Mouse (Mus musculus): ENCODE data around the gene Mpv17l. TPM values are rescaled to one million over a fixed set of nuclear protein-coding genes. Genes with fewer than 3 reads are reported as not detected.
"Not testable (repeated sequence)": the region's sequence is repeated elsewhere in the genome, so short reads cannot be mapped to it uniquely, and the experiment has no call there.

The Mpv17l gene
- polyA plus RNA-seq, 1 experiment, result 5.8 TPM

GRCm38 (mm10) chr16:13972051-13972450 lies 69.1 kb downstream of the Mpv17l start:
- Histone ChIP-seq H3K4me1 (ENCODE audit: control insufficient read depth, insufficient read depth, low read length) (no peaks in the 10 kb centered on the region), H3K4me3 (ENCODE audit: insufficient read depth, low read length) (no peak overlapping the region), H3K27ac (ENCODE audit: insufficient read depth, low read depth, low read length) (no peak overlapping the region)
- TF ChIP-seq POLR2A (IDR thresholded peaks at IDR 0.05; ENCODE audit: borderline replicate concordance, low read depth, low read length), result no peak
- no peak for TF ChIP-seq CTCF (IDR thresholded peaks at IDR 0.05; ENCODE audit: low read depth, low read length)

- not testable (repeated sequence) for H3K4me3 ChIP-seq (ENCODE audit: insufficient read depth, low read length)
Measured at GRCm38 (mm10) chr16:13976358-13976896, 73.5 kb downstream of the Mpv17l start.

GRCm38 (mm10) chr16:13977026-13977425 lies 74.1 kb downstream of the Mpv17l start:
- H3K27ac ChIP-seq (ENCODE audit: insufficient read depth, low read depth, low read length); H3K4me1 ChIP-seq (ENCODE audit: control insufficient read depth, insufficient read depth, low read length): not testable (repeated sequence)

More at GRCm38 (mm10) chr16:13976358-13976896, 73.5 kb downstream of the Mpv17l start:
- not testable (repeated sequence) for H3K4me1 ChIP-seq (ENCODE audit: control insufficient read depth, insufficient read depth, low read length); H3K27ac ChIP-seq (ENCODE audit: insufficient read depth, low read depth, low read length)

GRCm38 (mm10) chr16:13981726-13982125 lies 78.8 kb downstream of the Mpv17l start:
- not testable (repeated sequence) for H3K27ac ChIP-seq (ENCODE audit: insufficient read depth, low read depth, low read length); H3K4me3 ChIP-seq (ENCODE audit: insufficient read depth, low read length); H3K4me1 ChIP-seq (ENCODE audit: control insufficient read depth, insufficient read depth, low read length)

More at GRCm38 (mm10) chr16:13977026-13977425, 74.1 kb downstream of the Mpv17l start:
- H3K4me3 ChIP-seq (ENCODE audit: insufficient read depth, low read length), result not testable (repeated sequence)

GRCm38 (mm10) chr16:13983161-13983560 lies 80.2 kb downstream of the Mpv17l start:
- Histone ChIP-seq H3K4me1 (ENCODE audit: control insufficient read depth, insufficient read depth, low read length) (no peaks in the 10 kb centered on the region), H3K27ac (ENCODE audit: insufficient read depth, low read depth, low read length) (no peak overlapping the region)
- no peak for TF ChIP-seq POLR2A (IDR thresholded peaks at IDR 0.05; ENCODE audit: borderline replicate concordance, low read depth, low read length)
- TF ChIP-seq CTCF (IDR thresholded peaks at IDR 0.05; ENCODE audit: low read depth, low read length), result no peak

GRCm38 (mm10) chr16:13986197-13986573 lies 83.2 kb downstream of the Mpv17l start:
- no peak overlapping the region for H3K27ac ChIP-seq (ENCODE audit: insufficient read depth, low read depth, low read length)
- TF ChIP-seq POLR2A (IDR thresholded peaks at IDR 0.05; ENCODE audit: borderline replicate concordance, low read depth, low read length) (no peak), CTCF (IDR thresholded peaks at IDR 0.05; ENCODE audit: low read depth, low read length) (no peak)
- no peaks in the 10 kb centered on the region for H3K4me1 ChIP-seq (ENCODE audit: control insufficient read depth, insufficient read depth, low read length)
- no peak overlapping the region for H3K4me3 ChIP-seq (ENCODE audit: insufficient read depth, low read length)

More at GRCm38 (mm10) chr16:13983161-13983560, 80.2 kb downstream of the Mpv17l start:
- H3K4me3 ChIP-seq (ENCODE audit: insufficient read depth, low read length), result no peak overlapping the region

- no peak for TF ChIP-seq CTCF (IDR thresholded peaks at IDR 0.05; ENCODE audit: low read depth, low read length)
- no peak for TF ChIP-seq POLR2A (IDR thresholded peaks at IDR 0.05; ENCODE audit: borderline replicate concordance, low read depth, low read length)
- no peaks in the 10 kb centered on the region for H3K4me1 ChIP-seq (ENCODE audit: control insufficient read depth, insufficient read depth, low read length)
- no peak within 1 kb of the TSS for H3K27ac ChIP-seq (ENCODE audit: insufficient read depth, low read depth, low read length)
- H3K4me3 ChIP-seq (ENCODE audit: insufficient read depth, low read length), result peak within 1 kb of the TSS; percentile 47
Measured at GRCm38 (mm10) chr16:13986574-13987478, 83.9 kb downstream of the Mpv17l start, which contains the start of the genes 2900011O08Rik and Ifitm7. TSS of gene 2900011O08Rik (plus strand) at chr16:13986604. TSS of gene Ifitm7 (minus strand) at chr16:13986888.

GRCm38 (mm10) chr16:13992518-13993248 lies 89.7 kb downstream of the Mpv17l start:
- H3K4me3 ChIP-seq (ENCODE audit: insufficient read depth, low read length), result no peak overlapping the region
- H3K4me1 ChIP-seq (ENCODE audit: control insufficient read depth, insufficient read depth, low read length), result no peaks in the 10 kb centered on the region
- TF ChIP-seq POLR2A (IDR thresholded peaks at IDR 0.05; ENCODE audit: borderline replicate concordance, low read depth, low read length) (no peak), CTCF (IDR thresholded peaks at IDR 0.05; ENCODE audit: low read depth, low read length) (no peak)
- H3K27ac ChIP-seq (ENCODE audit: insufficient read depth, low read depth, low read length), result no peak overlapping the region

- Histone ChIP-seq H3K4me3 (ENCODE audit: insufficient read depth, low read length) (no peak overlapping the region), H3K4me1 (ENCODE audit: control insufficient read depth, insufficient read depth, low read length) (no peaks in the 10 kb centered on the region)
Measured at GRCm38 (mm10) chr16:13994076-13994475, 91.1 kb downstream of the Mpv17l start.

GRCm38 (mm10) chr16:13994502-13994901 lies 91.5 kb downstream of the Mpv17l start:
- TF ChIP-seq CTCF (IDR thresholded peaks at IDR 0.05; ENCODE audit: low read depth, low read length), result no peak
- no peak for TF ChIP-seq POLR2A (IDR thresholded peaks at IDR 0.05; ENCODE audit: borderline replicate concordance, low read depth, low read length)
- no peak overlapping the region for H3K27ac ChIP-seq (ENCODE audit: insufficient read depth, low read depth, low read length)

More at GRCm38 (mm10) chr16:13994076-13994475, 91.1 kb downstream of the Mpv17l start:
- H3K27ac ChIP-seq (ENCODE audit: insufficient read depth, low read depth, low read length), result no peak overlapping the region
- TF ChIP-seq CTCF (IDR thresholded peaks at IDR 0.05; ENCODE audit: low read depth, low read length) (no peak), POLR2A (IDR thresholded peaks at IDR 0.05; ENCODE audit: borderline replicate concordance, low read depth, low read length) (no peak)

More at GRCm38 (mm10) chr16:13994502-13994901, 91.5 kb downstream of the Mpv17l start:
- H3K4me3 ChIP-seq (ENCODE audit: insufficient read depth, low read length), result no peak overlapping the region
- no peaks in the 10 kb centered on the region for H3K4me1 ChIP-seq (ENCODE audit: control insufficient read depth, insufficient read depth, low read length)

Other genes with a start within 250 kb of the Mpv17l start
- 11.6 and 14.7 TPM in 2 replicates for gene Parn, start 235.0 kb upstream of the Mpv17l start, polyA plus RNA-seq (2012; ENCODE audit: insufficient read depth, insufficient read length, missing spikeins)
- gene Bfar, start 231.3 kb upstream of the Mpv17l start, polyA plus RNA-seq (2012; ENCODE audit: insufficient read depth, insufficient read length, missing spikeins), result 37.5 and 51.0 TPM in 2 replicates
- gene 3110001I22Rik, start 231.2 kb upstream of the Mpv17l start, polyA plus RNA-seq (2012; ENCODE audit: insufficient read depth, insufficient read length, missing spikeins), result 3.6 TPM in 2 replicates
- not detected in 2 replicates for gene Pla2g10, start 172.2 kb upstream of the Mpv17l start, polyA plus RNA-seq (2012; ENCODE audit: insufficient read depth, insufficient read length, missing spikeins)
- gene Rrn3, start 122.5 kb upstream of the Mpv17l start, polyA plus RNA-seq (2012; ENCODE audit: insufficient read depth, insufficient read length, missing spikeins), result 14.4 and 16.7 TPM in 2 replicates
- gene Ntan1, start 84.3 kb upstream of the Mpv17l start, polyA plus RNA-seq (2012; ENCODE audit: insufficient read depth, insufficient read length, missing spikeins), result 81.3 and 90.9 TPM in 2 replicates
- 85.6 and 93.5 TPM in 2 replicates for gene Pdxdc1, start within 50 bp of the Mpv17l start, polyA plus RNA-seq (2012; ENCODE audit: insufficient read depth, insufficient read length, missing spikeins)
- gene 2900011O08Rik, start 83.4 kb downstream of the Mpv17l start, polyA plus RNA-seq (2012; ENCODE audit: insufficient read depth, insufficient read length, missing spikeins), result not detected in 2 replicates
- gene Ifitm7, start 83.7 kb downstream of the Mpv17l start, polyA plus RNA-seq (2012; ENCODE audit: insufficient read depth, insufficient read length, missing spikeins), result not detected in 2 replicates